Mouse (Mus musculus): Measurements from ENCODE around the gene Tectb. TPM values are rescaled to one million over a fixed set of nuclear protein-coding genes. Genes with fewer than 3 reads are reported as not detected.
"Not testable (repeated sequence)": the region's sequence is repeated elsewhere in the genome, so short reads cannot be mapped to it uniquely, and the experiment has no call there.

The Tectb gene
- polyA plus RNA-seq, 1 experiment from 2014 or later: not detected

- not testable (repeated sequence) for H3K27ac ChIP-seq (ENCODE audit: low read length); H3K9ac ChIP-seq (ENCODE audit: low read length); H3K4me3 ChIP-seq (ENCODE audit: low read length); H3K4me1 ChIP-seq (ENCODE audit: control insufficient read depth, insufficient read depth, low read length); H3K4me2 ChIP-seq (ENCODE audit: low read depth, low read length); ATAC-seq (replicated peaks; ENCODE audit: extremely low read depth, insufficient read depth, low FRiP score); H3K9me3 ChIP-seq (replicated peaks; ENCODE audit: control insufficient read depth, low read length); H3K36me3 ChIP-seq (ENCODE audit: control insufficient read depth, insufficient read depth); H3K27me3 ChIP-seq (ENCODE audit: control insufficient read depth, insufficient read depth, low read length)
- 83% methylated on average over 8 of the region's 8 CpGs for WGBS
Measured at GRCm38 (mm10) chr19:55169236-55169729, 11.2 kb upstream of the Tectb start.

GRCm38 (mm10) chr19:55170399-55170798 lies 10.1 kb upstream of the Tectb start:
- no peaks in the 10 kb centered on the region for H3K36me3 ChIP-seq (ENCODE audit: control insufficient read depth, insufficient read depth)
- no peaks in the 10 kb centered on the region for H3K27me3 ChIP-seq (ENCODE audit: control insufficient read depth, insufficient read depth, low read length)
- H3K27ac ChIP-seq (ENCODE audit: low read length): no peak overlapping the region
- H3K4me3 ChIP-seq (ENCODE audit: low read length): no peak overlapping the region
- H3K9ac ChIP-seq (ENCODE audit: low read length): no peak overlapping the region
- no peak overlapping the region for H3K4me2 ChIP-seq (ENCODE audit: low read depth, low read length)
- H3K4me1 ChIP-seq (ENCODE audit: control insufficient read depth, insufficient read depth, low read length): no peaks in the 10 kb centered on the region
- ATAC-seq (replicated peaks; ENCODE audit: extremely low read depth, insufficient read depth, low FRiP score): no peak
- H3K9me3 ChIP-seq (replicated peaks; ENCODE audit: control insufficient read depth, low read length): no peaks in the 10 kb centered on the region

- Histone ChIP-seq H3K27ac (ENCODE audit: low read length) (no peak overlapping the region), H3K9me3 (replicated peaks; ENCODE audit: control insufficient read depth, low read length) (no peaks in the 10 kb centered on the region), H3K27me3 (ENCODE audit: control insufficient read depth, insufficient read depth, low read length) (no peaks in the 10 kb centered on the region), H3K4me2 (ENCODE audit: low read depth, low read length) (no peak overlapping the region), H3K4me3 (ENCODE audit: low read length) (no peak overlapping the region), H3K9ac (ENCODE audit: low read length) (no peak overlapping the region), H3K4me1 (ENCODE audit: control insufficient read depth, insufficient read depth, low read length) (no peaks in the 10 kb centered on the region), H3K36me3 (ENCODE audit: control insufficient read depth, insufficient read depth) (no peaks in the 10 kb centered on the region)
- WGBS: 57% methylated on average over 1 of the region's 1 CpGs
- no peak for ATAC-seq (replicated peaks; ENCODE audit: extremely low read depth, insufficient read depth, low FRiP score)
Measured at GRCm38 (mm10) chr19:55171585-55171984, 8.9 kb upstream of the Tectb start.

GRCm38 (mm10) chr19:55177143-55177542 lies 3.4 kb upstream of the Tectb start:
- no peak overlapping the region for H3K9ac ChIP-seq (ENCODE audit: low read length)
- no peaks in the 10 kb centered on the region for H3K36me3 ChIP-seq (ENCODE audit: control insufficient read depth, insufficient read depth)
- H3K4me2 ChIP-seq (ENCODE audit: low read depth, low read length): no peak overlapping the region
- no peaks in the 10 kb centered on the region for H3K27me3 ChIP-seq (ENCODE audit: control insufficient read depth, insufficient read depth, low read length)
- no peak overlapping the region for H3K27ac ChIP-seq (ENCODE audit: low read length)
- no peak overlapping the region for H3K4me3 ChIP-seq (ENCODE audit: low read length)
- ATAC-seq (replicated peaks; ENCODE audit: extremely low read depth, insufficient read depth, low FRiP score): no peak
- 80% methylated on average over 3 of the region's 3 CpGs for WGBS
- no peaks in the 10 kb centered on the region for H3K4me1 ChIP-seq (ENCODE audit: control insufficient read depth, insufficient read depth, low read length)
- no peaks in the 10 kb centered on the region for H3K9me3 ChIP-seq (replicated peaks; ENCODE audit: control insufficient read depth, low read length)

- Histone ChIP-seq H3K4me3 (ENCODE audit: low read length) (no peak overlapping the region), H3K4me1 (ENCODE audit: control insufficient read depth, insufficient read depth, low read length) (no peaks in the 10 kb centered on the region), H3K4me2 (ENCODE audit: low read depth, low read length) (no peak overlapping the region), H3K27me3 (ENCODE audit: control insufficient read depth, insufficient read depth, low read length) (no peaks in the 10 kb centered on the region), H3K9ac (ENCODE audit: low read length) (no peak overlapping the region), H3K27ac (ENCODE audit: low read length) (no peak overlapping the region), H3K36me3 (ENCODE audit: control insufficient read depth, insufficient read depth) (no peaks in the 10 kb centered on the region), H3K9me3 (replicated peaks; ENCODE audit: control insufficient read depth, low read length) (no peaks in the 10 kb centered on the region)
- WGBS: 71% methylated on average over 7 of the region's 7 CpGs
- no peak for ATAC-seq (replicated peaks; ENCODE audit: extremely low read depth, insufficient read depth, low FRiP score)
Measured at GRCm38 (mm10) chr19:55184442-55184841, 3.9 kb downstream of the Tectb start.

GRCm38 (mm10) chr19:55185074-55185473 lies 4.5 kb downstream of the Tectb start:
- Histone ChIP-seq H3K9ac (ENCODE audit: low read length) (no peak overlapping the region), H3K36me3 (ENCODE audit: control insufficient read depth, insufficient read depth) (no peaks in the 10 kb centered on the region)
- ATAC-seq (replicated peaks; ENCODE audit: extremely low read depth, insufficient read depth, low FRiP score): no peak

GRCm38 (mm10) chr19:55185651-55186050 lies 5.1 kb downstream of the Tectb start:
- Histone ChIP-seq H3K4me2 (ENCODE audit: low read depth, low read length) (no peak overlapping the region), H3K9me3 (replicated peaks; ENCODE audit: control insufficient read depth, low read length) (no peaks in the 10 kb centered on the region), H3K27me3 (ENCODE audit: control insufficient read depth, insufficient read depth, low read length) (no peaks in the 10 kb centered on the region), H3K4me1 (ENCODE audit: control insufficient read depth, insufficient read depth, low read length) (0 out of 2 replicates have a peak, but pooled peaks cover 3% of the 10 kb centered on the region), H3K36me3 (ENCODE audit: control insufficient read depth, insufficient read depth) (no peaks in the 10 kb centered on the region), H3K4me3 (ENCODE audit: low read length) (no peak overlapping the region), H3K27ac (ENCODE audit: low read length) (no peak overlapping the region), H3K9ac (ENCODE audit: low read length) (no peak overlapping the region)
- 75% methylated on average over 3 of the region's 3 CpGs for WGBS
- ATAC-seq (replicated peaks; ENCODE audit: extremely low read depth, insufficient read depth, low FRiP score): no peak

More at GRCm38 (mm10) chr19:55185074-55185473, 4.5 kb downstream of the Tectb start:
- H3K4me3 ChIP-seq (ENCODE audit: low read length): no peak overlapping the region
- no peak overlapping the region for H3K27ac ChIP-seq (ENCODE audit: low read length)
- no peaks in the 10 kb centered on the region for H3K27me3 ChIP-seq (ENCODE audit: control insufficient read depth, insufficient read depth, low read length)
- H3K9me3 ChIP-seq (replicated peaks; ENCODE audit: control insufficient read depth, low read length): no peaks in the 10 kb centered on the region
- H3K4me1 ChIP-seq (ENCODE audit: control insufficient read depth, insufficient read depth, low read length): 0 out of 2 replicates have a peak, but pooled peaks cover 1% of the 10 kb centered on the region
- no peak overlapping the region for H3K4me2 ChIP-seq (ENCODE audit: low read depth, low read length)
- WGBS: 63% methylated on average over 7 of the region's 7 CpGs

- no peak for ATAC-seq (replicated peaks; ENCODE audit: extremely low read depth, insufficient read depth, low FRiP score)
- no peak overlapping the region for H3K4me3 ChIP-seq (ENCODE audit: low read length)
- H3K27ac ChIP-seq (ENCODE audit: low read length): no peak overlapping the region
- H3K4me1 ChIP-seq (ENCODE audit: control insufficient read depth, insufficient read depth, low read length): 0 out of 2 replicates have a peak, but pooled peaks cover 11% of the 10 kb centered on the region
- H3K27me3 ChIP-seq (ENCODE audit: control insufficient read depth, insufficient read depth, low read length): no peaks in the 10 kb centered on the region
- H3K9me3 ChIP-seq (replicated peaks; ENCODE audit: control insufficient read depth, low read length): no peaks in the 10 kb centered on the region
- WGBS: 53% methylated on average over 5 of the region's 5 CpGs
- no peak overlapping the region for H3K9ac ChIP-seq (ENCODE audit: low read length)
- no peak overlapping the region for H3K4me2 ChIP-seq (ENCODE audit: low read depth, low read length)
- no peaks in the 10 kb centered on the region for H3K36me3 ChIP-seq (ENCODE audit: control insufficient read depth, insufficient read depth)
Measured at GRCm38 (mm10) chr19:55190065-55190464, 9.5 kb downstream of the Tectb start.

GRCm38 (mm10) chr19:55191596-55191995 lies 11.1 kb downstream of the Tectb start:
- H3K9ac ChIP-seq (ENCODE audit: low read length): 0 out of 2 replicates have a peak overlapping the region, but pooled peaks have one; percentile 7
- WGBS: 58% methylated on average over 2 of the region's 2 CpGs
- H3K4me1 ChIP-seq (ENCODE audit: control insufficient read depth, insufficient read depth, low read length): 0 out of 2 replicates have a peak, but pooled peaks cover 11% of the 10 kb centered on the region
- no peaks in the 10 kb centered on the region for H3K9me3 ChIP-seq (replicated peaks; ENCODE audit: control insufficient read depth, low read length)
- no peak overlapping the region for H3K4me2 ChIP-seq (ENCODE audit: low read depth, low read length)
- H3K27ac ChIP-seq (ENCODE audit: low read length): peak overlapping the region; percentile 23; the same call in 1 of the 2 replicates
- ATAC-seq (replicated peaks; ENCODE audit: extremely low read depth, insufficient read depth, low FRiP score): no peak
- H3K27me3 ChIP-seq (ENCODE audit: control insufficient read depth, insufficient read depth, low read length): no peaks in the 10 kb centered on the region
- H3K36me3 ChIP-seq (ENCODE audit: control insufficient read depth, insufficient read depth): no peaks in the 10 kb centered on the region
- no peak overlapping the region for H3K4me3 ChIP-seq (ENCODE audit: low read length)
